Mouse (Mus musculus): ENCODE data around the gene Dennd4c.

- TF ChIP-seq CTCF (IDR thresholded peaks at IDR 0.05; ENCODE audit: low read depth, low read length) (no peak), GATA1 (IDR thresholded peaks at IDR 0.05; ENCODE audit: borderline replicate concordance, low read length) (no peak), TAL1 (conservative IDR thresholded peaks at IDR 0.05; ENCODE audit: low read depth, low read length) (no peak), POLR2AphosphoS5 (IDR thresholded peaks at IDR 0.05; ENCODE audit: insufficient replicate concordance, low read depth, low read length) (no peak), GATA2 (IDR thresholded peaks at IDR 0.05; ENCODE audit: borderline replicate concordance, low read depth, low read length) (no peak)
Observed at GRCm38 (mm10) chr4:86810604-86811003, 62.2 kb downstream of the Dennd4c start.

All from G1E (cell line).